Mouse (Mus musculus): Measurements from ENCODE around the gene Pi4kb.
"Not testable (repeated sequence)": the region's sequence is repeated elsewhere in the genome, so short reads cannot be mapped to it uniquely, and the experiment has no call there.

The Pi4kb gene

DNA sequence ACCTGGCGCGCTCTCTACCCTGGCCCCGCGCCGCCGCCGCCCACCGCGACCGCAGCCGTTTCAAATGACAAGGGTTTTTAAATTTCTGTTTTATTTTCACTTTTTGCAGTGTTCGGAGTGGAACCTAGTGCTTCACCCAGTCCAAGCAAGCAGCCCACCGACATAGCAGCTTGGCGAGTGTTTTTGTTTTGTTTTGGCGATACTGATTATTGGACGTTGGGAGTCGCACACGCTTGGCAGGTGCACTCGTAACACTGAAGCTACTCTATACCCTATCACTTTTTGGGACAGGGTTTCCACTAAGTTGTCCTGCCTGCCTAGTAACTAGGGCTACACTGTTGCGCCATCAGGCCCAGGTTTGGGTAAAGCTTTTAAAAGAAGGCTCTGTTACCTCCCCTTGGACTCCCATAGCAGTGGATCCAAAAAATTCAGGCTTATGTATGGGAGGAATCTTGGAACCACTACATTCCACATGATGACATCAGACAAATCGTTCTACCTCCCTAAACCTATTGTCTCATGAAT, 42.1 kb downstream of the Pi4kb start:
- no peak for DNase-seq

DNA sequence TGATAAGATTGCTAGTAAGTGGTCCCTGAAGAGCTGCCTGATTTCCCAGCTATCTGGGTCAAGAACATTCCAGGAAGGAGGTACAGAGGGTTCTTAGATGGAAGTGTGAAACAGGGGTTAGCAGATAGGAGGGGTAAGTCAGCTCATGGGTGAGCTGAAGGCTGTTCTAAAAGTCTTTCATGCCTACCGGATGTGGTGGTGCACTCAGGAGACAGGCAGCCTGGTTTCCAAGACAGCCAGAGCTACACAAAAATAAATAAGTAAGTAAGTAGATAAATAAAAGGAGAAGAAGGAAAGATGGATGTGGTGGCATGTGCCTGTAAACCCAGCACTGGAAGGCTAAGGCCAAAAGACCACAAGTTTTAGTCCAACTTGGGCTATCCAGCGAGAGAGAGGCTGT, 44.2 kb downstream of the Pi4kb start:
- DNase-seq: peak; percentile 27

DNA sequence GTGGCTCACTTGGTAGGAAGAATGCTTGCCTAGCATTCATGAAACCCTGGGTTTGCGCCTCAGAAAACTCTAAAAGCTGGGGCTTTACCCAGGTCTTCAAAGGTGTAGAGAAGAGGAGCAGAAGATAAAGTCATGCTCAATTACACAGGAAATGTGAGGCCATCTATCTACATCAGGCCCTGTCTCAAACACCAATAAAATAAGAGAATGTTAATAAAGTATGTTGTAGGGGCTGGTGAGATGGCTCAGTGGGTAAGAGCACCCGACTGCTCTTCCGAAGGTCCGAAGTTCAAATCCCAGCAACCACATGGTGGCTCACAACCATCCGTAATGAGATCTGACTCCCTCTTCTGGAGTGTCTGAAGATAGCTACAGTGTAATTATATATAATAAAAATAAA, 46.4 kb downstream of the Pi4kb start:
- not testable (repeated sequence) for DNase-seq

DNA sequence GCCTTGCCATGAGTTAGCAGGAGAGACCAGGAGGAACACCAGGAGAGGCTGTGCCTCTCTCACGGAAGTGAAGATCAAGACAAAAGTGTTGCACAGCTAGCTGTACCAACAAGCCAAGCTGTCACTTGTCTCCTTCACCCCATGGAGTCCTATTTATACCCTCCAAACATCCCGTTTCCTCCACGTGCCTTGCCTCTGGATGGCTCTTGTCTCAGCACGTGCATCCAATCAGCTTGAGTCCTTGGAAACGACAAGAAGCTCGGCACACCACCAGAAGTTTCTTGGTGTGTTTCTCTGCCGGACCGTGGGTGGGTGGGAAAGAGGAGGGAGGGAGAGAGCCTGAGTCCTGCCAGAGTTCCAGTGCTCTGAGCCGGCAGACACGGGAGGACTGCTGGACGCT, 50.0 kb downstream of the Pi4kb start:
- DNase-seq: no peak

GRCm38 (mm10) chr3:95025202-95025601, 50.7 kb downstream of the Pi4kb start:
- DNase-seq: no peak

GRCm38 (mm10) chr3:95027057-95027645, 52.6 kb downstream of the Pi4kb start:
- peak; percentile 19 for DNase-seq

DNA sequence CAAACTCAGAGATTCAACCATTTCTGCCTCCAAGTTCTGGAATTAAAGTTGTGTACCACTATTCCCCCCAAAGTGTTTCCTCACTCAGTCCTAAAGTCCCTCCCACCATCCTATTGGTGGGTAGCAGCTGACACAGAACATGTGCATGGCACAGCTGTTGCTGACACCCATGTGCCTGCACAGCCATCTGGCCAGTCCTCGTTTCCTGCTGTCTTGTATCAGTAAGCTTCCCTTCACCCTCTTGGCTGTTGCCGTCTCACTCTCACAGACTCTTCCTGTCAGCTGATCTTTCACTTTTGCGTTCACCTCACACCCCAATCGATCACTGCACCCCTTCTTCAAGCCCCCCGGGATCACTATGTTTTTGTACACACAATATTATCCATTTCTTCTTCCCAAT, 53.2 kb downstream of the Pi4kb start:
- peak; percentile 73 for DNase-seq

- DNase-seq: no peak
Measured at GRCm38 (mm10) chr3:95028603-95029002, 54.1 kb downstream of the Pi4kb start.

- DNase-seq: not testable (repeated sequence)
Measured at GRCm38 (mm10) chr3:95029291-95029827, 54.8 kb downstream of the Pi4kb start.

DNA sequence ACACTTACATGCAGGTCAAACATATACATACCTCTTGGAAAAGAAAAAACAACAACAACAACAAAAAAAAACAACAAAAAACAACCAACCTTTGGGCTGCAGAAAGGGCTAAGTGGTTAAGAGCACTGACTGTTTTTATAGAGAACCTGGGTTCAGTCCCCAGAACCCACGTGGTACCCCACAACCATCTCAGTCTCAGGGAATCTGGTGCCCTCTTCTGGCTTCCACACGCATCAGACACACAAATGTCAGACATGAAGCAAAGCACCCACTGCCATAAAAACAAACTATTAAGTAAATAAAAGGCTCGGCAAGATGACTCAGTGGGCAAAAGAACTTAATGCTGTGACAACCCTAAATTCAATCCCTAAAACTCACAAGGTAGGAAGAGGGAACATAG, 55.4 kb downstream of the Pi4kb start:
- DNase-seq: peak; percentile 38

DNA sequence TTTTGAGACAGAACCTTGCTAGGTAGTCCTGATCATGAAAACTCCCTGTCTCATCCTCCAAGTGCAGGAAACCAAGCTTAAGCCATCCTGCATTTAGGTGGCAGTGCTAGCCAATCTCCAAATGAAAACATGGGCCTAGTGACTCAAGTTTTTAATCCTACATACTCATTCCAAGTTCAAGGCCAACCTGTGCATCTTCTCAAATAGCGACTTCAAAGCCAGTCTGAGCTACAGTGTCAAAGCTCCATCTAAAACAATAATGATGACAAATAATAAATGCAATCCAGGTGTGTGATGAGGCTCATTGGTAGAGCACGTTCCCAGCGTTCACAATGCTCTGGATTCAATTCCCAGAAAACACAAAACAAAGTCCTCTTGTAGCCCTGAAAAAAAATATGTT, 67.1 kb downstream of the Pi4kb start:
- no peak for DNase-seq

DNA sequence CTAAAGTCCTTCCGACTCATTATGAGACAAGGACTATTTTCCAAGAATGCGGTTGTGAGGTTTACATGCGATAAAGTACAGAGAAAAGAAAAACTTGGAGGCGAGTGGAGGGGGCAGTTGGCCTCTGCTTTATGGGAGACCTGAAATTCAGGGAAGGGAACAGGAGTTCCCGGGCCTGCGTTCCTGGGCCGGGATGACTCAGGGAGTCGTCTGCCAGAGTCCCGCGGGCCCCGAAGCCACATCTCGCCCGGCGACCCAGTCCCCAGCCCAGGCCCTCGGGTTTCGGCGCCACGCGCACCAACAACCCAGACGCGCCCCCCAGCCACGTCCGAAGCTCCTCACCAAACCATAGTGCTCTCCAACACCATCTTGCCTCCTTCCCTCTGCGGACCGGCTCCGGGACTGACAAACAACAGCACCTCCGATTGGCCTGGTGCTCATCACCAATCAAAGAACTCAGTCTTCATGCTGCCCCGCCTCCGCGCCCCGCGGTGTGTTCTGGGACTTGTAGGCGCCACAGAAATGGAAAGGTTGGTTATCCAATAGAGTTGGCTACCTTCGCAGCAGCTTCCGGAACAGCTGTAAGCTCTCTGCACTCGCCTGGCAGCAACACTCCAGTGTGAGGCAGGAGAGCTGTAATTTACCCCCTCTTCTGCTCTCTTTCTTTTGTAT, 67.8 kb downstream of the Pi4kb start, which contains the start of gene Psmd4:
Gene Psmd4, minus strand, starts transcription at position 449 of the 672 bp plus-strand sequence.
- DNase-seq: peak; percentile 99

DNA sequence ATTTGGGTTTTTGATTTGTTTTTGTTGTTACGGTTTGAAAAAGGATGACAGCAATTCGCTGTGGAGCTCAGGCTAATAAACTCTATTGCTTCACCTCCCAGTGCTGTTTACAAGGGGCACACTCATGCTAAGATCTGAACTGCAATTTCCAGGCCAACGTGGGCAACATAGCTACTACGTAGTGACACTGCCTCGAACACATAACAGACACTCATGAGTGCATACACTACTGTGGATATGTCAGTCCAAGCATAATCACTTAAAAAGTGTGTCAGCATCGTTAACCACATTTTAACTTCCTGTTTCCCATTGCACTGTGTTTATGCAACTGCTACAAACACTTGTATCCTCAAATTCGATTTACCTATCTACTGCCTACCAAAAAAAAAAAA, 68.3 kb downstream of the Pi4kb start:
- DNase-seq: no peak

DNA sequence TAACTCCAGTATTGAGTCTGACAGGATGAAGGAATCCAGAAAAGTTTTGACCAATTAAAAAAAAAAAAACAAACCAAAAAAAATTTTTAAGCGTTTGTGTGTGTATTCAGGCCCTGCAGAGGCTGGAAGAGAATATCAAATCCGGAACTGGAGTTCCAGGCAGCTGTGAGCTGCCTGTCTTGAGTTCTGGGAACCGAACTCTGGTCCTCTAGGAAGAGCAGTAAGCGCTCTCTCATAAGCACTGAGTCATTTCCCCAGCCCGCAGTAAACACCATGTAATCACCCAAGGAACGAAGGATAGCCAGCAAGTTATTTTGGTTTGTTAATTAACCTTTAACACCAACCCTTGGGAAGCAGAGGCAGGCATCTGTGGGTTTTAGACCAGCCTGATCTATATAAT, 68.7 kb downstream of the Pi4kb start:
- no peak for DNase-seq

DNA sequence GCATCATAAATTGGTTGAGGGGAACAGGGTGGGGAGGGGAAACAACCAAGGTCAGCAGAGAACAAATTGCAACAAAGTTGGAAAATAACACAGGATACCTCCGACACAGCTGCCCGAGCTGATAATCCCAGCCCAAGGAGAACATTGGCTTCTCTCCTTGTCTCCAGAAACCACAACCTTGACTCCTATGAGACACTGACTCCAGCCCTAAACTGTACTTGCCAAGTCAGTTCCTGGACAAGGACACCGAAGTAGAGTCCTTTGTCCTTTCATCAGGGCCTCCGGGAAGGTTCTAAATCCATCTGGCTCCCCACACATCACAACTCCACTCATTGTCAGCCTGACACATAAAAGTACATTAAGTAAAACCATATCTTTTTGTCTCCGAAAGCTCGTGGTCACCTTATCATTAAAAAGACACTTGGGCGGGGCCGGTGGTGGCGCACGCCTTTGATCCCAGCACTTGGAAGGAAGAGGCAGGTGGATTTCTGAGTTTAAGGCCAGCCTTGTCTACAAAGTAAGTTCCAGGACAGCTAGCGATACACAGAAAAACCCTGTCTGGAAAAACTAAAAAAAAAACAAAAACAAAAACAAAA, 72.0 kb downstream of the Pi4kb start:
- no peak for DNase-seq

GRCm38 (mm10) chr3:95047914-95048313, 73.4 kb downstream of the Pi4kb start:
- DNase-seq: no peak

DNA sequence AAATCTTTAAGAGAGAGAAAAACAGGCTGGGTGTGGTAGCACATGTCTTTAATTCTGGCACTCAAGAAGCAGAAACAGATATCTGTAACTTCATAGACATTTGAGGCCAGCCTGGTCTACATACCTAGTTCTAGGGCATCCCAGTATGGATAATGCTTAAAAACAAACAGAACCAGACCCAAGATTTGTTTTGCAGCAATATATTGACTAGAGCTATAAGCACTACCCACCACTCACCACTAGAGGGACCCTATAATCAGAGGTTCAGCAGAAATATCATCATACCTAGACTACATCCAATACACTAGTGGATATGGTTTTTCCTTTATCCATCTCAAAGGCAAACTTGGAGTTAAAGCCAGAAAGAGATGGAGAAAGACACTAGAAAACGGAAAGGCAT, 78.4 kb downstream of the Pi4kb start:
- DNase-seq: peak; percentile 49

DNA sequence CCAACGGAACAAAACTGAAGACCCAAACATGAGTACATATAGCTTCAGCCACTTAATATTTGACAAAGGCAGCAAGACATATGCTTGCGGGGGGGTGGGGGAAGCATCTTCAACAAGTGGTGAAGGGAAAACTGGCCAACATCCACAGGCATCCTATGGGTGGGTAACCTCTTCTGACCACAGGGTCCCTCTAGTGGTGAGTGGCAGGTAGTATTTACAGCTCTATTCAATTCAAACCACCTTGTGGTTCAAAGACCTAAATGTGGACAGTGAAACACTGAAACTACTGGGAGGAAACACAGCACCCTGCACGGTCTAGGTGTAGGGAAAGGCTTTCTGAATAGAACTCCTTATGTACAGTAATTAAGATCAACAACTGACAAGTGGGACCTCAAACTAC, 79.2 kb downstream of the Pi4kb start:
- peak; percentile 35 for DNase-seq

DNA sequence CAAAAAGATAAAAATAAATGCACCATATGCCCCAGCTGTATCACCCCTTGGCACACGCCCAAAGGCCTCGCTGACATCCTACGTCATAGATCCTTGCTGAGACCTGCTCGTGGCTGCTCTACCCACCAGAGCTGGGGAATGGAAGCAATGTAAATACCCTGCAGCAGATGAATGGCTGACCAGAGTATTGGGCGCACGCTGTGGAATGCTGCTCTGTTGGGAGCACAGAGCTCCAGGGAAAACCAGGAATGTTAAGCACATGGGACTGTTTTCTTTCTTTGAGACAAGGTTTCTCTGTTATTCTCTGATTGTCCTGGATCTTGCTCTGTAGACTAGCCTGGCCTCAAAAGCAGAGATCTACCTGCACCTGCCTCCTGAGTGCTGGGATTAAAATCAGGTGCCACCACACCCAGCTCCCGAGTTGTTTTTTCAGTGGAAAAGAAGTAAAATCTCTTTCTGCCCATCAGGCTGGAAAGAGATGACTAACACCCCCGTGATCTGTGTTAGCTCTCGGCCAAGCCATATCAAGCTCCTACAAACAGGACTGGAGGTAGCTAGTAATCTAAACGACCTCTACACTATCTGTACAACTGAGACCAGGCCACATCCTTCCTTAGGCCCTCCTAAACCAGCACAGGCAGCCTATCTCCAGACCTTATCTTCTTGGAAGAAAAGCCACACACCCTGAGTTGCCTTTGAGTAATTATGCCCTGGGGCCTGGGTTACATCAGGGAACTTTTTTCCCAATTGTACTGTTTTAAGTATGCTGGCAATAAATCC, 80.1 kb downstream of the Pi4kb start:
- no peak for DNase-seq

DNA sequence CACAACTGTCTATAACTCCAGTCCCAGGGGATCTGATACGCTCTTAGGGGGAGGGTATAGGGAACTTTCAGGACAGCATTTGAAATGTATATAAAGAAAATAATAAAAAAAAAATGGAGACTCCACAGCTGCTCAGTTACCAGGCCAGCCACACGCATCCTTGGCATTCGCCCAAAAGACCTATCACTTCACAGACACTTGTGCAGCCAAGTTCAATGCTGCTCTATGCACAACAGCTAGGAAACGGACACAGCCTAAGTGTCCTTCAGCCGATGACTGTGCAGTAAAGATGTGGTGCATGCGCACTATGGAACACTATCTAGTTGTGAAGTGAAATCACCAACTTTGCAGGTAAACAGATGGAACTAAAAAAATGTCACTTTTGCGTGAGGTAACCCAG, 81.7 kb downstream of the Pi4kb start:
- DNase-seq: no peak
